Mouse (Mus musculus) cerebellum, postnatal 25 days (tissue): ENCODE measurements around the gene Llgl1.
A peak's percentile ranks its signal among the peaks of the same experiment; 100 is the strongest.

Experiments
- DNase-seq, 2 experiments: peaks; one replicate each; pipeline ENCODE4 v3.0.0; 2021; ENCODE audit warnings: mixed read lengths in 2 of 2

Gene Llgl1

DNA sequence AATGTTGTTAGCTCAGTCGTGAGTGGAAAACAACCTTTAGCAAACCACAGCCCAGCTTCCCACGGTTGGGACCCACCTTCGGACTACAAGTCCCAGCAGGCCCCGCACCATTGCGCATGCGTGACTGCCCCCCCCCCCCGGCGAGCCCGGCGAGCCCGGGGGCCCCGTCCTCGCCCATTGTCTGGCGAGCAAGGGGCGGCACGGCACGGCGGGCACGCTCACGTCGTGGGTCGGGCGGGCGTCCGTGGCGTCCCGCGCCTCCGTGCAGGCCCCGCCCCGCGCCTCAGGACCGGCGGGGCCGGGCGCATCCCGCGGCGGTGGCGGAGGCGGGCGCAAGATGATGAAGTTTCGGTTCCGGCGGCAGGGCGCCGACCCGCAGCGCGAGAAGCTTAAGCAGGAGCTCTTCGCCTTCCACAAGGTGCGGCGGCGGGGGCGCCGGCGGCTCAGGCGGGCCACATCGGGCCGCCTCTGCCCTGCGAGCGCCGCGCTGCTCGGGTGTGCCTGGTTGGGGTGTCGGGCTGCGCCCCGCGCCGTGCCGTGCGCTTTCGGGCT is at the start of gene Llgl1:
Llgl1 (plus strand) TSS at position 200 of the 552 bp plus-strand sequence.
- peak; percentile 90 to 95 for DNase-seq

DNA sequence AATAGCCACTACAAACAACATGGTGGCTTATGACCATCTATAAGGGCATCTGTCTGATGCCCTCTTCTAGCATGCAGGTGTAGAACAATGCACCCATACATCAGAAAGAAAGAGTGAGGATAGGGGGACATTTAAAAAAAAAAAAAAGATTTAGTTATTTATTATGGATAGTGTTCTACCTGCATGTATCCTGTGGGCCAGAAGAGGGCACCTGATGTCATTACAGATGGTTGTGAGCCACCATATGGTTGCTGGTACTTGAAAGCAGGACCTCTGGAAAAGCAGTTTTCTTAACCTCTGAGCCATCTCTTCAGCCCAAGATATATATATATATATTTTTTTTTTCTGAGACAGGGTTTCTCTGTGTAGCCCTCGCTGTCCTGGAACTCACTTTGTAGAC is 3.4 kb upstream of the Llgl1 start:
- no peak for DNase-seq

GRCm38 (mm10) chr11:60697561-60697960 is 2.0 kb upstream of the Llgl1 start:
- peak in 1 of 2 experiments; percentile 8 for DNase-seq

DNA sequence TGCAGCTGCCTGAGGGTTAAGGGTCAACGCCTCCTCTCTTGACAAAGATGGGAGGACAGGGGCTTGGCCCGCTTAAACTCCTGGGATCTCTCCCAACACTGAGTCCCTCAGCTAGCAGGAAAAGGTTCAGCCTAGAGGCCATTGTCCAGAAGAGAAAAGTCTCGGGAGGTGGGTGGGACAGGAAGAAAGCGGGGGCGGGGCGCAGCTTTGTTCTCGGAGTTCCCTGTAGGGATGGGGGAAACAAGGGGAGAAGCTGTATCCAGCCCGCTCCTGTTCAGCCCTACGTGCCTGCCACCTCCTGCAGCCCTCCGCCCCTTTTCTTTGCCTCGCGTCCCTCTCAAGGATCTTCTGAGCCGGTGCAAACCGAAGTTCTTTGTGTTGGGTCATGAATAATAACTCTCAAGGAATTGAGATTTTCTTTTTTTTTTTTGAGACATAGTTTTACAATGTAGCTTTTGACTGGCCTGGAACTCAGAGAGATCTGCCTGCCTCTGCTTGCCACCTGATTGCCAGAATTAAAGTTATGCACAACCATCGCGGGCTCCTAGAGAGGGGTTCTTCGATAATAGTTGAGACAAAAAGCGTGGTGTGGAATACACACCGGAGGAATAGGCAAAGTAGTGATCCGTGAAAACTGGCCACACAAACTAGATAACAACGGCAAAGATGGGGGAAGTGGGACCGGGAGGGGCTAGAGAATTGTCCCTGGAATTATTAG is 558 bp upstream of the Llgl1 start:
- DNase-seq: peak; percentile 27 to 53

GRCm38 (mm10) chr11:60700320-60701185 is 1.0 kb downstream of the Llgl1 start:
- peak in 1 of 2 experiments; percentile 14 for DNase-seq

- DNase-seq: peak in 1 of 2 experiments; percentile 20
Observed at GRCm38 (mm10) chr11:60701611-60702010, 2.1 kb downstream of the Llgl1 start.

DNA sequence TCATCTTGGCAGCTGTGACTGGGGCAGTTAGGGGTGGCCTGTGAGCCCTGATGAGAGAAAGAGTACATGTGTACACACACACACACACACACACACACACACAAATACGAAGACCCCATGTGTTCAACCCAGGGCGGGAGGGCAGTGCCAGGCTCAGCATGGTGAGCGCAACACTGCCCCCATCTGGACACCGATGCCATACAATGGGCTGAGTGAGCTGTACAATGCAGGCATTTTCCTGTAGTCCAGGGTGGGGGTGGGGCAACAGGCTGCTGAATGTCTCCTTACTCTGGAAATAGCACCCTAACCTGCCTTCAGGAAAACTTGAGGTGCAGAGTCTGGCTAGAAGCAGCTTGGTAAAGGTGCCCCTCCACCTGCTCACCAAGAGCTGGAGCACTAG is 3.6 kb downstream of the Llgl1 start:
- DNase-seq: peak; percentile 59 to 82

DNA sequence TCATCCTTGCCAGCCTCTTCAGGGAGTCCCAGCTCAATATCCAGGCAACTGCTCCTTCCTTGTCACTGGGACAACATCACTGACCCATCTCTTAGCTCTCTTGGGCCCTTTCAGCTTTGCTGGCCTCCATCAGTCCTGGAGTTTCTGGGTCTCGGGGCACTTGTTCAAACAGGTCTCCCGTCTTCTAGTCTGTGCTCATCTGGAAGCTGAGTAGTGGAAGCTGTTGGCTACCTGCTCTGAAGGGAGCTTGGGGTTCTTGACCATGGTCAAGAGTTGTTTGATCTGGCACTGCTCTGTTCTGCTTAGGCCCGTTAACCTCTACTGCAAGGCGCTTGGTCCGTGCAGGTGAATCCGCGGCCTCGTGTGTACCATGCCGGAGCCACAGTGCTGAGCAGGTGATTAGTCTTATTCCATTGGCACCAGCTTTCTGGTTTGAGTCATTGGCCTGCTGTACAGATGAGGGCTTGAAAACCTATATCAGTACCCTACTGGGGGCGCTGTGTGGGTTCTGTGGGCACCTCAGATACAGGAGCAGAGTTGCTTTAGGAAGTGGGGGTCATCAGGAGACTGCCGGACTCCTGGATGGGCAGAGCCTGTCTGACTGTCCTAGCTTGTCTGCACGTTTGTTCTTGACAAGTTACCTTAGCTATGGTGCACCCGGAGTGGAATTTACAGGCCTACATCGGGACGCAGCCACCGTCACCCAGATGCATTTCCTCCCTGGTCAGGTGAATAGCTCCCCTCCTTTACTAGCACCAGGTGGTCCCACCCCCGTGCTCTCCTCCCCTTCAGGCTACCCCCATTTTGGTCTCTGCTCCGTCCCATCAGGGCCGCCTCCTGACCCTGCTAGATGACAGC is 4.7 kb downstream of the Llgl1 start:
- peak; percentile 11 to 31 for DNase-seq

DNA sequence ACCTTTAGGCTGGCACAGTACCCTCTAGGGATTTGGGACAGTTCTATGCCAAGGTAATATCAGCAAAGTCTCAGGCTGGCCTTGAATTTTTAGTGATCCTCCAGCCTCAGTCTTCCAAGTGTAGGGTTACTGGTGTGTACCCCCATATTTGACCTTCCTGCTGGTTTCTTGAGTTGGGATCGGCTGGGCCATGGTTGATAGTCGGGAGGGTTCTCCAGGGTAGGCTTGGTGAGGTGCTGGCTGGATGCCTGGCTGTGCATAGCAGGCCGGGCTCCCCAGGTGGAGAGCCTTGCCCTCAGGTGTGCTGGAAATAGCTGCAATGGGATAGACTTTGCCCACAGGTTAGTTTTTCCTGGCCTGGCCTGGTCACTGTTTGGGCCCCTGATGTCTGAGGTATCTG is 5.7 kb downstream of the Llgl1 start:
- peak in 1 of 2 experiments; percentile 18 for DNase-seq

DNA sequence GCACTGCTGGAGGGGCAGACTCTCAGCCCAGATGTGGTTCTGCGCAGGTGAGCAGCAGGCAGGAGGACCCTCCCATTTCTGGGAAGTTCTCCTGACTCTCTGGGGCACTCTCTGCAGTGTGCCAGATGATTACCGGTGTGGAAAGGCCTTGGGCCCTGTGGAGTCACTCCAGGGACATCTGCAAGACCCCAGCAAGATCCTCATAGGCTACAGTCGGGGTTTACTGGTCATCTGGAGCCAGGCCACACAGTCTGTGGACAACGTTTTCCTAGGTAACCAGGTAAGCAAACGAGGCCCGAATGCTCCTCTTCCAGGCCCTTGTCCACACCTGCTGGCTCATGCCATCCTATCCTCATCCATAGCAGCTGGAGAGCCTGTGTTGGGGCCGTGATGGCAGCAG is 6.6 kb downstream of the Llgl1 start:
- peak in 1 of 2 experiments; percentile 4 for DNase-seq

GRCm38 (mm10) chr11:60706696-60707480 is 7.4 kb downstream of the Llgl1 start:
- DNase-seq: peak; percentile 5 to 13

DNA sequence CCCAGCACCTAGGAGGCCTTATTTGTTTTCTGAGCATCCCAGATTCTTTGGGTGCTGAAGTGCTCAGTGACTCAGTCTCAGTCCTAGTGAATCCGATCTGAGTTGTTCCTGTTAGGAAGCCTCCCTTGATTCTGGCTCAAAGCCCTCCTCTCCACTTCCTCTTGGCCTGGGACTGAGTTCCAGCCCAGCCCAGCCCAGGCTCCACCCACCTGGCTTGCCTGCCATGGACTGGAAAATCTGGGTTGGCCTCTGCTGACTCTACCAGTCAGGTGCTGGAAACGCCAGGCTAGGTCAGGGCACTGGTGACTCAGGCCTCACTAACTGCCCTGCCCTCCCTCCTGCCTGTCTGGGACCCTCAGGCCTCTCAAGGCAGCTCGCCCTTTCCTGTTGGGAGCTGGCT is 8.1 kb downstream of the Llgl1 start:
- DNase-seq: peak; percentile 45 to 61

DNA sequence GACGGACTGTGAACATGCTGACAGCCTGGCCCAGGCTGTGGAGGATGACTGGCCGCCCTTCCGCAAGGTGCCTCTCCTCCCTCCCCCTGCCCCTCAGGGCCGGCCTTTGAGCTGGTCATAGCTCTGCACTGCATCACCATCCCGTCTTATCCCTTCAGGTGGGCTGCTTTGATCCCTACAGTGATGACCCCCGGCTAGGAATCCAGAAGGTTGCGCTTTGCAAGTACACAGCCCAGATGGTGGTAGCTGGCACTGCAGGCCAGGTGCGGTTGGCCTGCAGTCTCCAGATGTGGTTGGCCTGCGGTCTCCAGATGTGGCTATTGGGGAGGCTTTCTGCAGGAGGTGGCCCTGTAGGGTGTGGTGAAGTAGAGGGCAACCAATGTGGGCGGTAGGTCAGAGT is 9.1 kb downstream of the Llgl1 start:
- DNase-seq: peak; percentile 5 to 8

DNA sequence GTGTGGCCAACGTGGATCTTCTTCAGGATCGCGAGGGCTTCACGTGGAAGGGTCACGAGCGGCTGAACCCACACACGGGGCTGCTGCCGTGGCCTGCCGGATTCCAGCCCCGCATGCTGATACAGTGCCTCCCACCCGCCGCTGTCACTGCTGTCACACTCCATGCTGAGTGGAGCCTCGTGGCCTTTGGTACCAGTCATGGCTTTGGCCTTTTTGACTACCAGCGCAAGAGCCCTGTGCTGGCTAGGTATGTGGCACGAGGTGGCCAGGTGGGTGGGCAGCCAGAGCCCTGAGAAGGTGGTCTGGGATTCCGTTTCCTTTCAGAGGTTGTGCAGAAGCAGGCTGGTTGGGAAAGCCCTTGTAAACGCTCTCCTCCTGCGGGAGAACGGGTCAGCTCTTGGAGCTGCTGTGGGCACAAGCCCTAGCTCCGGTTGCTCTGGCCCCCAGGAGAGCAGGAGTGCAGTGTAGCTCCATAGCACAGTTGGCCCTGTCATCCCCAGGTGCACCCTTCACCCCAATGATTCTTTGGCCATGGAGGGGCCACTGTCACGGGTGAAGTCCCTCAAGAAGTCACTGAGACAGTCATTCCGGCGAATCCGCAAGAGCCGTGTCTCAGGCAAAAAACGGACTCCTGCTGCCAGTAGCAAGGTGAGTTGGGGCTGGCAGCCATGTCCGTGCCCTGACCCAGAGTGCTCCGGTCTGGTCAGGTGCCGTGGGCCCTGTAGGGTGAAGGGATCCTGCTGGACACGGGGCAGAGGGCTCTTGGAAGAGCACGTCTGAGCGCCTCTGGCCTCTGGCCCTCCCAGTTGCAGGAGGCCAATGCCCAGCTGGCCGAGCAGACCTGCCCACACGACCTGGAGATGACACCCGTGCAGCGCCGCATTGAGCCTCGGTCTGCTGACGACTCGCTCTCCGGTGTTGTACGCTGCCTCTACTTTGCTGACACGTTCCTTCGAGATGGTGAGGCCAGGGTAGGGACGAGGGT is 10.2 kb downstream of the Llgl1 start:
- peak; percentile 3 to 11 for DNase-seq

- peak; percentile 4 to 20 for DNase-seq
Observed at GRCm38 (mm10) chr11:60711218-60711617, 11.7 kb downstream of the Llgl1 start.

DNA sequence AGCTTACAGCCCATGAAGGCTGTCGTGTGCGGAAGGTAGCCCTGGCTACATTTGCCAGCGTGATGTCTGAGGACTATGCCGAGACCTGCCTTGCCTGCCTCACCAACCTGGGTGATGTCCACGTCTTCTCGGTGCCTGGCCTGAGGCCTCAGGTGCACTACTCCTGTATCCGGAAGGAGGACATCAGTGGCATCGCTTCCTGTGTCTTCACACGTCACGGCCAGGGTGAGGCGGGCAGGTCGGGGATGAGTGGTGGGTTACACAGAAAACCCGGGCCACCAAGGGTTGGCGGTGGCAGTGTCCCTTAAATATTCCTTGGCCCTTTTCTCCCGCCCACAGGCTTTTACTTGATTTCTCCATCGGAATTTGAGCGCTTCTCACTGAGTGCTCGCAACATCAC is 12.5 kb downstream of the Llgl1 start:
- peak; percentile 5 to 11 for DNase-seq

DNA sequence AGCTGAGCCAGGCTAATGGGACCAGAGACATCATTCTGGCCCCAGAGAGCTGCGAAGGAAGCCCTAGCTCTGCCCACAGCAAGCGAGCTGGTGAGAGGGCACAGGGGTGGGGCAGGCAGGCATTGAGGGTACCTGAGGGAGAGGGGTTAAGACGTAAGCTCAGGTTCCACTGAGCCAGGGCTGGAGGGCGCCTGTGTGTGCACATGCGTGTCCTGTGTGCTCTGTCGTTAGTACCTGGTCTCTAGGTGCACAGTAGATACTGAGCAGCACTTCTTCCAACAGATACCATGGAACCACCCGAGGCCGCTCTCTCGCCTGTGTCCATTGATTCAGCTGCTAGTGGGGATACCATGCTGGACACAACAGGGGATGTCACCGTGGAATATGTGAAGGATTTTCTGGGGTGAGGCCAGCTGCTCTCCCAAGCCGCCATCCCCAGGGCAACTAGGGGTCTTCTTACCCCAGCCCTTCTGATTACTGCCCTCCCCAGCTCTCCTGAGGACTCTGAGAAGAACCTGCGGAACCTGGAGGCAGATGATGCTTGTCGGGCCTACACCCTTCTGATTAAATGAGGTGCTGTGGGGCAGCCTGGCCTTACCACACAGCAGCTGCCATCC is 13.2 kb downstream of the Llgl1 start:
- DNase-seq: peak; percentile 9 to 10

GRCm38 (mm10) chr11:60715833-60716232 is 16.3 kb downstream of the Llgl1 start:
- no peak for DNase-seq

GRCm38 (mm10) chr11:60719263-60719662 is 19.7 kb downstream of the Llgl1 start:
- no peak for DNase-seq
